Mouse (Mus musculus) E14TG2a.4 (cell line): Measurements from ENCODE around the gene Masp2.

Experiments used
- H3K27me3 ChIP-seq: 2 replicates; pipeline ENCODE4 v1.6.1; 2014; ENCODE audit warnings: low read length, control low read depth; ENCODE audit not compliant: insufficient read depth
- H3K36me3 ChIP-seq: 2 replicates; pipeline ENCODE4 v1.6.1; 2014; ENCODE audit warnings: low read length, control low read depth; ENCODE audit not compliant: insufficient read depth
- H3K4me1 ChIP-seq: replicated peaks from 2 replicates; pipeline ENCODE4 v1.6.1; 2014; ENCODE audit warnings: low read depth, low read length, control low read depth
- H3K4me3 ChIP-seq: replicated peaks from 2 replicates; pipeline ENCODE4 v1.5.1; 2014; ENCODE audit warnings: mild to moderate bottlenecking, low read length
- H3K9me3 ChIP-seq: 2 replicates; pipeline ENCODE4 v1.6.1; 2014; ENCODE audit warnings: low read length, control low read depth
- CTCF ChIP-seq: conservative IDR thresholded peaks from 2 replicates; pipeline ENCODE4 v1.5.1; 2014; ENCODE audit warnings: low read length
- NANOG ChIP-seq: IDR thresholded peaks from 2 replicates; pipeline ENCODE4 v1.6.1; 2014; ENCODE audit warnings: borderline replicate concordance, low read length, mixed read lengths
- POU5F1 ChIP-seq: IDR thresholded peaks from 2 replicates; pipeline ENCODE4 v1.6.1; 2014; ENCODE audit warnings: low read length, borderline replicate concordance

The Masp2 gene

GRCm38 (mm10) chr4:148602357-148603120 lies at the start of gene Masp2:
Gene Masp2 (plus strand): TSS chr4:148602554.
- Histone ChIP-seq H3K4me3 (peak within 1 kb of the TSS; percentile 53), H3K27me3 (no peaks in the 10 kb centered on the region), H3K36me3 (peaks cover 71% of the 10 kb centered on the region), H3K9me3 (0 out of 2 replicates have a peak, but pooled peaks cover 2% of the 10 kb centered on the region), H3K4me1 (peaks cover 72% of the 10 kb centered on the region)
- TF ChIP-seq CTCF: no peak
- TF ChIP-seq POU5F1: no peak
- no peak for TF ChIP-seq NANOG

GRCm38 (mm10) chr4:148557766-148558165 lies 44.6 kb upstream of the Masp2 start:
- TF ChIP-seq NANOG (no peak), CTCF (no peak), POU5F1 (no peak)
- Histone ChIP-seq H3K36me3 (peaks cover 70% of the 10 kb centered on the region), H3K27me3 (no peaks in the 10 kb centered on the region)

GRCm38 (mm10) chr4:148558297-148559000 lies 43.9 kb upstream of the Masp2 start, which contains the start of gene Exosc10:
Gene Exosc10 (plus strand): TSS chr4:148558429.
- H3K36me3 ChIP-seq: peaks cover 70% of the 10 kb centered on the region
- no peaks in the 10 kb centered on the region for H3K9me3 ChIP-seq
- peaks cover 38% of the 10 kb centered on the region for H3K4me1 ChIP-seq
- H3K4me3 ChIP-seq: peak within 1 kb of the TSS; percentile 88
- H3K27me3 ChIP-seq: no peaks in the 10 kb centered on the region
- TF ChIP-seq CTCF (no peak), POU5F1 (no peak), NANOG (no peak)

More at GRCm38 (mm10) chr4:148557766-148558165, 44.6 kb upstream of the Masp2 start:
- Histone ChIP-seq H3K4me3 (peak overlapping the region; percentile 88), H3K4me1 (peaks cover 31% of the 10 kb centered on the region), H3K9me3 (no peaks in the 10 kb centered on the region)

- peaks cover 77% of the 10 kb centered on the region for H3K36me3 ChIP-seq
Observed at GRCm38 (mm10) chr4:148562676-148563075, 39.7 kb upstream of the Masp2 start.

GRCm38 (mm10) chr4:148563595-148563994 lies 38.8 kb upstream of the Masp2 start:
- Histone ChIP-seq H3K9me3 (no peaks in the 10 kb centered on the region), H3K27me3 (no peaks in the 10 kb centered on the region), H3K36me3 (peaks cover 86% of the 10 kb centered on the region), H3K4me1 (peaks cover 32% of the 10 kb centered on the region), H3K4me3 (no peak overlapping the region)
- TF ChIP-seq CTCF: no peak
- no peak for TF ChIP-seq NANOG
- no peak for TF ChIP-seq POU5F1

More at GRCm38 (mm10) chr4:148562676-148563075, 39.7 kb upstream of the Masp2 start:
- Histone ChIP-seq H3K4me1 (peaks cover 37% of the 10 kb centered on the region), H3K9me3 (no peaks in the 10 kb centered on the region), H3K4me3 (0 out of 2 replicates have a peak overlapping the region, but pooled peaks have one; percentile 24), H3K27me3 (no peaks in the 10 kb centered on the region)
- TF ChIP-seq CTCF: no peak
- no peak for TF ChIP-seq NANOG
- TF ChIP-seq POU5F1: no peak

GRCm38 (mm10) chr4:148570138-148570537 lies 32.2 kb upstream of the Masp2 start:
- Histone ChIP-seq H3K9me3 (no peaks in the 10 kb centered on the region), H3K4me1 (peaks cover 4% of the 10 kb centered on the region; the same call in 1 of the 2 replicates), H3K4me3 (no peak overlapping the region), H3K27me3 (no peaks in the 10 kb centered on the region), H3K36me3 (peaks cover 96% of the 10 kb centered on the region)
- TF ChIP-seq CTCF: no peak
- no peak for TF ChIP-seq NANOG
- no peak for TF ChIP-seq POU5F1

GRCm38 (mm10) chr4:148570693-148571295 lies 31.6 kb upstream of the Masp2 start:
- Histone ChIP-seq H3K27me3 (no peaks in the 10 kb centered on the region), H3K4me1 (peaks cover 4% of the 10 kb centered on the region; the same call in 1 of the 2 replicates), H3K9me3 (no peaks in the 10 kb centered on the region), H3K36me3 (peaks cover 96% of the 10 kb centered on the region), H3K4me3 (no peak overlapping the region)
- TF ChIP-seq POU5F1 (no peak), NANOG (no peak), CTCF (no peak)

GRCm38 (mm10) chr4:148573222-148573621 lies 29.1 kb upstream of the Masp2 start:
- H3K4me1 ChIP-seq: peaks cover 12% of the 10 kb centered on the region
- H3K4me3 ChIP-seq: no peak overlapping the region
- no peaks in the 10 kb centered on the region for H3K9me3 ChIP-seq
- no peaks in the 10 kb centered on the region for H3K27me3 ChIP-seq
- H3K36me3 ChIP-seq: peaks cover 97% of the 10 kb centered on the region
- no peak for TF ChIP-seq NANOG
- TF ChIP-seq POU5F1: no peak
- no peak for TF ChIP-seq CTCF
